Mouse (Mus musculus): Measurements from ENCODE around the gene Blvra. TPM values are rescaled to one million over a fixed set of nuclear protein-coding genes. Genes with fewer than 3 reads are reported as not detected.

Gene Blvra
- polyA plus RNA-seq, 1 experiment: 17.3 TPM

GRCm38 (mm10) chr2:127136979-127137378 lies 66.5 kb downstream of the Blvra start:
- Histone ChIP-seq H3K4me2 (ENCODE audit: low read depth) (no peak overlapping the region), H3K27me3 (ENCODE audit: control insufficient read depth, insufficient read depth, insufficient read length) (no peaks in the 10 kb centered on the region), H3K36me3 (ENCODE audit: control insufficient read depth, insufficient read depth) (no peaks in the 10 kb centered on the region), H3K4me3 (no peak overlapping the region), H3K79me2 (ENCODE audit: control insufficient read depth, insufficient read depth) (peaks cover 15% of the 10 kb centered on the region), H3ac (ENCODE audit: control insufficient read depth, insufficient read length) (no peak overlapping the region)
- no peak for TF ChIP-seq POLR2A (IDR thresholded peaks at IDR 0.05; ENCODE audit: insufficient read length, low read depth)
- no peak for TF ChIP-seq CEBPB (IDR thresholded peaks at IDR 0.05; ENCODE audit: insufficient read depth, poor library complexity, severe bottlenecking)
- no peak for TF ChIP-seq SRF (IDR thresholded peaks at IDR 0.05; ENCODE audit: control insufficient read depth, insufficient read length, low read depth)
- TF ChIP-seq MAX (IDR thresholded peaks at IDR 0.05; ENCODE audit: low read depth): no peak
- no peak for TF ChIP-seq POLR2AphosphoS2 (IDR thresholded peaks at IDR 0.05; ENCODE audit: insufficient read length, low read depth)

GRCm38 (mm10) chr2:127137838-127138420 lies 67.5 kb downstream of the Blvra start:
- no peak overlapping the region for H3ac ChIP-seq (ENCODE audit: control insufficient read depth, insufficient read length)

DNA sequence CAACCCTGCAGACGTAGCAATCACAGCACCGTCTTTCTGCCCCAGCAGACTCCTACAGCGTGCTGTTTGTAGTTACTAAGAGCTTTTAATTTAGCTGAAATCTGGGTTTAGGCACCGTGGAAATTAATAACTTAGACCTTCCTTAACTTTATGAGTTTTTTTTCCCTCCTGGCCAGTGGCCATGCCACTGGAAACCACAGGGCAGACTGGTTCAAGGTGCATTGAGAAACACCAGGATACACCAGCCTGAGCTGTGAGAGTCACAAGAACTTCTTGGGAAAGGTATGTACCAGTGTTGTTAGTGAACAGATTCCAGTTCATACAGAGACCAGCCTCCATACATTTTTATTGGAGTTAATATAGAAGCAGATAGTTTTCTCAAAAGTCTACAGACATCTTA lies 68.0 kb downstream of the Blvra start:
- Histone ChIP-seq H3K4me2 (ENCODE audit: low read depth) (no peak overlapping the region), H3K79me2 (ENCODE audit: control insufficient read depth, insufficient read depth) (peaks cover under 1% of the 10 kb centered on the region), H3K4me3 (no peak overlapping the region), H3K27me3 (ENCODE audit: control insufficient read depth, insufficient read depth, insufficient read length) (no peaks in the 10 kb centered on the region), H3ac (ENCODE audit: control insufficient read depth, insufficient read length) (no peak overlapping the region), H3K36me3 (ENCODE audit: control insufficient read depth, insufficient read depth) (no peaks in the 10 kb centered on the region)
- TF ChIP-seq E2F4 (IDR thresholded peaks at IDR 0.05; ENCODE audit: insufficient read depth) (no peak), REST (IDR thresholded peaks at IDR 0.05; ENCODE audit: insufficient read depth, insufficient read length) (no peak), MYOD1 (IDR thresholded peaks at IDR 0.05; ENCODE audit: control insufficient read depth in 1 of 3, insufficient read length in 2 of 3, low read depth in 2 of 3) (no peak), TCF12 (IDR thresholded peaks at IDR 0.05; ENCODE audit: insufficient read depth, poor library complexity, severe bottlenecking) (no peak), POLR2AphosphoS2 (IDR thresholded peaks at IDR 0.05; ENCODE audit: insufficient read length, low read depth) (no peak), MAX (IDR thresholded peaks at IDR 0.05; ENCODE audit: low read depth) (no peak)

More at GRCm38 (mm10) chr2:127137838-127138420, 67.5 kb downstream of the Blvra start:
- Histone ChIP-seq H3K4me3 (no peak overlapping the region), H3K36me3 (ENCODE audit: control insufficient read depth, insufficient read depth) (no peaks in the 10 kb centered on the region), H3K27me3 (ENCODE audit: control insufficient read depth, insufficient read depth, insufficient read length) (no peaks in the 10 kb centered on the region), H3K79me2 (ENCODE audit: control insufficient read depth, insufficient read depth) (peaks cover 6% of the 10 kb centered on the region), H3K4me2 (ENCODE audit: low read depth) (no peak overlapping the region)
- TF ChIP-seq TCF3 (IDR thresholded peaks at IDR 0.05; ENCODE audit: insufficient read length, low read depth) (no peak), MYOG (IDR thresholded peaks at IDR 0.05; ENCODE audit: control insufficient read depth in 1 of 3, insufficient read depth in 1 of 3, insufficient read length in 2 of 3, low read depth in 2 of 3) (no peak), POLR2A (IDR thresholded peaks at IDR 0.05; ENCODE audit: insufficient read length, low read depth) (no peak), USF1 (IDR thresholded peaks at IDR 0.05; ENCODE audit: low read depth) (no peak), MYOD1 (IDR thresholded peaks at IDR 0.05; ENCODE audit: control insufficient read depth in 1 of 3, insufficient read length in 2 of 3, low read depth in 2 of 3) (no peak), TCF12 (IDR thresholded peaks at IDR 0.05; ENCODE audit: insufficient read depth, poor library complexity, severe bottlenecking) (no peak), CEBPB (IDR thresholded peaks at IDR 0.05; ENCODE audit: insufficient read depth, poor library complexity, severe bottlenecking) (no peak), REST (IDR thresholded peaks at IDR 0.05; ENCODE audit: insufficient read depth, insufficient read length) (no peak), SRF (IDR thresholded peaks at IDR 0.05; ENCODE audit: control insufficient read depth, insufficient read length, low read depth) (no peak)

- Histone ChIP-seq H3K27me3 (ENCODE audit: control insufficient read depth, insufficient read depth, insufficient read length) (no peaks in the 10 kb centered on the region), H3ac (ENCODE audit: control insufficient read depth, insufficient read length) (no peak overlapping the region), H3K36me3 (ENCODE audit: control insufficient read depth, insufficient read depth) (no peaks in the 10 kb centered on the region), H3K4me3 (no peak overlapping the region), H3K4me2 (ENCODE audit: low read depth) (peak overlapping the region; percentile 35), H3K79me2 (ENCODE audit: control insufficient read depth, insufficient read depth) (no peaks in the 10 kb centered on the region)
- TF ChIP-seq USF1 (IDR thresholded peaks at IDR 0.05; ENCODE audit: low read depth) (no peak), REST (IDR thresholded peaks at IDR 0.05; ENCODE audit: insufficient read depth, insufficient read length) (no peak), SRF (IDR thresholded peaks at IDR 0.05; ENCODE audit: control insufficient read depth, insufficient read length, low read depth) (no peak), MAX (IDR thresholded peaks at IDR 0.05; ENCODE audit: low read depth) (no peak), CEBPB (IDR thresholded peaks at IDR 0.05; ENCODE audit: insufficient read depth, poor library complexity, severe bottlenecking) (no peak), E2F4 (IDR thresholded peaks at IDR 0.05; ENCODE audit: insufficient read depth) (no peak), TCF3 (IDR thresholded peaks at IDR 0.05; ENCODE audit: insufficient read length, low read depth) (no peak), MYOG (IDR thresholded peaks at IDR 0.05; ENCODE audit: control insufficient read depth in 1 of 3, insufficient read depth in 1 of 3, insufficient read length in 2 of 3, low read depth in 2 of 3) (no peak), MYOD1 (IDR thresholded peaks at IDR 0.05; ENCODE audit: control insufficient read depth in 1 of 3, insufficient read length in 2 of 3, low read depth in 2 of 3) (no peak), POLR2A (IDR thresholded peaks at IDR 0.05; ENCODE audit: insufficient read length, low read depth) (no peak), TCF12 (IDR thresholded peaks at IDR 0.05; ENCODE audit: insufficient read depth, poor library complexity, severe bottlenecking) (no peak), POLR2AphosphoS2 (IDR thresholded peaks at IDR 0.05; ENCODE audit: insufficient read length, low read depth) (no peak)
These were observed 68.6 kb downstream of the Blvra start for GRCm38 (mm10) chr2:127139094-127139493.

- H3K4me2 ChIP-seq (ENCODE audit: low read depth): peak overlapping the region; percentile 35
- TF ChIP-seq TCF3 (IDR thresholded peaks at IDR 0.05; ENCODE audit: insufficient read length, low read depth) (no peak), USF1 (IDR thresholded peaks at IDR 0.05; ENCODE audit: low read depth) (no peak), CEBPB (IDR thresholded peaks at IDR 0.05; ENCODE audit: insufficient read depth, poor library complexity, severe bottlenecking) (no peak), REST (IDR thresholded peaks at IDR 0.05; ENCODE audit: insufficient read depth, insufficient read length) (no peak), MYOD1 (IDR thresholded peaks at IDR 0.05; ENCODE audit: control insufficient read depth in 1 of 3, insufficient read length in 2 of 3, low read depth in 2 of 3) (no peak), TCF12 (IDR thresholded peaks at IDR 0.05; ENCODE audit: insufficient read depth, poor library complexity, severe bottlenecking) (no peak), E2F4 (IDR thresholded peaks at IDR 0.05; ENCODE audit: insufficient read depth) (no peak), MAX (IDR thresholded peaks at IDR 0.05; ENCODE audit: low read depth) (no peak), MYOG (IDR thresholded peaks at IDR 0.05; ENCODE audit: control insufficient read depth in 1 of 3, insufficient read depth in 1 of 3, insufficient read length in 2 of 3, low read depth in 2 of 3) (no peak), SRF (IDR thresholded peaks at IDR 0.05; ENCODE audit: control insufficient read depth, insufficient read length, low read depth) (no peak), POLR2A (IDR thresholded peaks at IDR 0.05; ENCODE audit: insufficient read length, low read depth) (no peak), POLR2AphosphoS2 (IDR thresholded peaks at IDR 0.05; ENCODE audit: insufficient read length, low read depth) (no peak)
- no peaks in the 10 kb centered on the region for H3K36me3 ChIP-seq (ENCODE audit: control insufficient read depth, insufficient read depth)
- H3K27me3 ChIP-seq (ENCODE audit: control insufficient read depth, insufficient read depth, insufficient read length): no peaks in the 10 kb centered on the region
- H3ac ChIP-seq (ENCODE audit: control insufficient read depth, insufficient read length): no peak overlapping the region
- H3K79me2 ChIP-seq (ENCODE audit: control insufficient read depth, insufficient read depth): no peaks in the 10 kb centered on the region
- H3K4me3 ChIP-seq: no peak overlapping the region
These were observed 69.1 kb downstream of the Blvra start for GRCm38 (mm10) chr2:127139605-127140004.

All from myocyte (in vitro differentiated cells).